Mouse (Mus musculus): ENCODE measurements around the gene Tmem110. TPM values are rescaled to one million over a fixed set of nuclear protein-coding genes. Genes with fewer than 3 reads are reported as not detected.

Gene Tmem110
- polyA plus RNA-seq, 1 experiment = 8.1 TPM

DNA sequence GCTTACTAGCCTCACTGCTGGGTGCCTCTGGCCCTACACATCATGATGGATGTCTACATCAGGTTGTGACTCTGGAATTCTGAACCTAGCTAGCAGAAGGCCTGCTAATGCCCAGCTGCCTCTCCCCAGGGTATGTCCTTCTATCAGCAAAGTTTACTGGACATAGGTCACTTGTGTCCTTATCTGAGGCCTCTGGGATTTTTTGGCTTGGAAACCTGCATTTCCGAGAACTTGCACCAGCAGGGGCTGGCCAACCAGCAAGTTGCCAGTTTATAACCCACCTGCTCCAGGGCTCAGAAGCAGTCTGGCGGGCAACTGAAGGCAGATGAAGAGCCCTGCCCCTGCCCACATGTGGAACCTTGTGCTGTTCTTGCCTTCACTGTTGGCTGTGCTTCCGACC lies 60.8 kb downstream of the Tmem110 start, which contains the start of gene Itih4:
TSS of gene Itih4 (plus strand) at position 273 of the 400 bp plus-strand sequence.
- 91% methylated on average over 3 of the region's 3 CpGs for WGBS
- DNase-seq (ENCODE audit: low read depth, low spot score) = no peak

DNA sequence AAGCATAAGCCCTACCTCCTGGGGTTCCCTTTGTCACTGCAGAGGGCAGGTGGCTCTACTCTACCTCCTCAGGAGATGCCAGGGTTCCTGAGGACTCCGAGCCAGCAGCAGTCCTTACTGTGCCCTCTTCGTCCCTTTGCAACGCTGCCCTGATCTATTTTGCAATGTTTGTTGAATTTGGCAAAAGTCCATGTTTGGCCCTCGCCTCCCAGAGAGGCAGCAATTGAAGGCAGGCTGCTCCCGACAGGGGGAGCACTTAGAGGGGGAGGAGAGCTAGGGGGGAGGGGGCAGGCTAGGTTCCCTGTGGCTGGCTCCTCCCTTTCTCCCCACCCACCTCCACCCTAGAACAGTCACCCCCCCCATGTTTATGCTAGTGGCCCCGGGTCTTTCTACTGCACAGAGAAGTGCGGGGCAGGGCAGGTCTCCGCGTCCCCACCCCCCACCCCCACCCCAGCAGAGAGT lies 62.9 kb downstream of the Tmem110 start:
- under 1% methylated on average over 9 of the region's 9 CpGs for WGBS
- peak; percentile 14 for DNase-seq (ENCODE audit: low read depth, low spot score)

- 73% methylated on average over 3 of the region's 3 CpGs for WGBS
- no peak for DNase-seq (ENCODE audit: low read depth, low spot score)
These were observed 74.6 kb downstream of the Tmem110 start for GRCm38 (mm10) chr14:30899972-30900371.

DNA sequence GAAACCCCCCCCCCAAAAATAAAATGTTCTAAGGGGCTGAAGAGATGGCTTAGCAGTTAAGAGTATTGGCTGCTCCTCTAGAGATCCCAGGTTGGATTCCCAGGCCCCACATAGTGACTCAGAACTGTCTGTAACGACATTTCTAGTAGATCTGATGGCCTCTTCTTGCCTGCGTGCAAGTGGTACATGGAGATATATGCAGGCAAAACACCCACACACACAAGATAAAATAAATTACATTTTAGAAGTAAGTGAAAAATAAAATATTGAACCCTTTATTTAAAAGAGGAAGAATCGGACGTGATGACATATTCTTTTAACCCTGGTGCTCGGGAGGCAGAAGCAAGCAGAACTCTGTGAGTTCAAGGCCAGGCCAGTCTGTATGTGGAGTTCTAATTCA lies 77.2 kb downstream of the Tmem110 start:
- 83% methylated on average over 5 of the region's 5 CpGs for WGBS
- DNase-seq (ENCODE audit: low read depth, low spot score) = no peak

- no peak for DNase-seq (ENCODE audit: low read depth, low spot score)
- 30% methylated on average over 3 of the region's 3 CpGs for WGBS
These were observed 77.6 kb downstream of the Tmem110 start for GRCm38 (mm10) chr14:30903036-30903435.

- WGBS = 73% methylated on average over 8 of the region's 8 CpGs
These were observed 78.9 kb downstream of the Tmem110 start for GRCm38 (mm10) chr14:30904307-30904706.

GRCm38 (mm10) chr14:30906001-30906400 lies 80.6 kb downstream of the Tmem110 start:
- no peak for DNase-seq (ENCODE audit: low read depth, low spot score)
- WGBS = 83% methylated on average over 6 of the region's 6 CpGs

More at GRCm38 (mm10) chr14:30904307-30904706, 78.9 kb downstream of the Tmem110 start:
- DNase-seq (ENCODE audit: low read depth, low spot score) = no peak

- DNase-seq (ENCODE audit: low read depth, low spot score) = no peak
These were observed 82.5 kb downstream of the Tmem110 start for GRCm38 (mm10) chr14:30907814-30908265.

GRCm38 (mm10) chr14:30911141-30911540 lies 85.8 kb downstream of the Tmem110 start:
- no peak for DNase-seq (ENCODE audit: low read depth, low spot score)
- WGBS = 85% methylated on average over 8 of the region's 8 CpGs

More at GRCm38 (mm10) chr14:30907814-30908265, 82.5 kb downstream of the Tmem110 start:
- WGBS = 36% methylated on average over 3 of the region's 3 CpGs

DNA sequence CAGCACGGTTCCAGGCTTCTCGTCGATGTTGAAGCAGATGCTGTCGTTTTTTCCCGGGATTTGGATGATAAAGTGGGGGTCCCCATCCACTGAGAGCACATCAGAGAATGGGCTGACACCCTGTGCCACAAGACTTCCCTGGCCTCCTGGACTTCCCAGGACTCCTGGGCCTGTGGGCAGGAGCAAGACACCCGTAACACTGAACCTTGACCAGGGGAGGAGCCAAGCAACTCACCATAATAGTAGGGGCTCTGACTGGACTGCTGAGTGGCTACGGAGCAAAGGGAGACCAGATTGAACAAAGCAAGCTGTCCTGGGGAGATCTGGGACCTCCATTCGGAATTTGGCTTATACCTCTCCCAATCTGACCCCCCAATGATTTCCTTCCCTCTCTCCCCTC lies 87.3 kb downstream of the Tmem110 start:
- WGBS = 66% methylated on average over 8 of the region's 8 CpGs
- no peak for DNase-seq (ENCODE audit: low read depth, low spot score)

DNA sequence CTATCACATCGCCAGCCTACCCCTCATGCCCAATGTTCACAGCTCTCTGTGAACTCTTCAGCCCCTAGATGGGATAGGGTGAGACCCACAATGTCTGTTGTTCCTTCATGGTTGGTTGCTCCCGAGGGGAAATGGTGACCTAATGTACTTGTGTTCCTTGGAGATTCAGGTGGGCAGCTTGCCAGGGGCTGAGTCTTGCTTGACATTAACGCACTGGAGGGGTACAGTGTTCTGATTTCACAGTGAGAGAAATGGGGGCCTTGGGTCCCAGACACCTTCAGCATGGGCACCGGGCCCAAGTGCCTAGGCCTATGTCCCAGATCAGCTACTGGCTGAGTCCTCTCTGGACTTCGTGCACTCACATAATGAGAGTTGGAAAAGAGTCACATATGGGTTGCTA lies 88.0 kb downstream of the Tmem110 start:
- no peak for DNase-seq (ENCODE audit: low read depth, low spot score)
- 77% methylated on average over 5 of the region's 5 CpGs for WGBS

DNA sequence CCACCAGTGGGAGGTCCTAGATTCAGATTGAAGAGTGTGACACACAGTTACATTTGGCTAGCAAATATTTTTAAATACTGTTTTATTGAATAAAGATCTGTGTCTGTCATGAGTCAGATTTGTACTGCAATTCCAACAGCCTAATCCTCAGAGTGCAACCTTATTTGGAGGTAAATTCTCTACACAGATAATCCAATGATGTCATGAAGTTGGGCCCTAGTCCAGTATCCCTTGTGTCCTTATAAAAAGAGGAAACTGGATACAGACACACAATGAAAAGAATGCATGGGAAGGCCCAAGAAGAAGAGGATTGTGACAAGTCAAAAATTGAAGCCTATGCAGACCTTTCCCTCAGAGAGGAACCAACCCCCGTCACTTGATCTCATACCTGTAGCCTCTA lies 91.1 kb downstream of the Tmem110 start:
- WGBS = 59% methylated on average over 1 of the region's 1 CpGs
- DNase-seq (ENCODE audit: low read depth, low spot score) = no peak

DNA sequence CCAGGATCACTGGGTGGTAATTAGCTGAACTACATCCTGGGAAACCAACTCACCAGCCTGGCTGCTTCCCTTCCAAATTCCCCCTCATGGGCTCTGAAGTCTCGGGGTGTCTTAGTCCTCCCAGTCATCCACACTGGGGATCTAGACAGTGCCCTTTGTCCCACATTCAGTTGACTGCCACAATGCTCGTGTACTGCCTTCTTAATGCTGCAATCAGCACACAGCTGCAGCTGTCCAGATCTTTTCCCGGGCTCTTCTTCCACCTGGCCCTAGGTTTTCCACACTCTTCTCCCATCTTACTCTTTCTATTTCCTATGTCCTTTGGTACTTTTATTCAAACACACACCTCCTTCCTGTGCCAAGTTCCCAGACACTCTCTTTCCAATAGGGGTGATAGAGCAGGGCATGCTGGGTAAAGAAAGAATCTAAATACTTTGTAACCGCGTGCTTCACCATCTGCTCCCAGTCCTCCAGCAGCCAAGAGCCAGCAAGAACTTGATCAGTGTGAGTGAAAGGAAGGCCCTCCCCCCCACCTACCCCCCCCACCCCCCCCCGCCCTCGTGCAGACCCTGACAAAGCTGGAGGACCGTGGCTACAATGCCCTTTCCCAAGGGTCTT lies 96.8 kb downstream of the Tmem110 start:
- 38% methylated on average over 8 of the region's 8 CpGs for WGBS
- DNase-seq (ENCODE audit: low read depth, low spot score) = no peak

GRCm38 (mm10) chr14:30923375-30924105 lies 98.2 kb downstream of the Tmem110 start, which contains the start of gene Itih3:
Gene Itih3, minus strand, starts transcription at chr14:30923760.
- DNase-seq (ENCODE audit: low read depth, low spot score) = no peak
- 51% methylated on average over 6 of the region's 6 CpGs for WGBS

- 90% methylated on average over 3 of the region's 3 CpGs for WGBS
- DNase-seq (ENCODE audit: low read depth, low spot score) = no peak
These were observed 100.1 kb downstream of the Tmem110 start for GRCm38 (mm10) chr14:30925492-30925891.

Other genes starting within 250 kb of the Tmem110 start
- gene Prkcd, start 199.4 kb upstream of the Tmem110 start, polyA plus RNA-seq (2012; rRNA removed) = 130 and 229 TPM in 2 replicates
- gene Rft1, start 171.2 kb upstream of the Tmem110 start, polyA plus RNA-seq (2012; rRNA removed) = 9.1 and 10.7 TPM in 2 replicates
- 1.8 and 1.9 TPM in 2 replicates for gene Sfmbt1, start 110.7 kb upstream of the Tmem110 start, polyA plus RNA-seq (2012; rRNA removed)
- 42.7 and 49.2 TPM in 2 replicates for gene Mustn1, start 53.6 kb downstream of the Tmem110 start, polyA plus RNA-seq (2012; rRNA removed)
- gene Itih4, start 60.9 kb downstream of the Tmem110 start, polyA plus RNA-seq (2012; rRNA removed) = 0.02 and 0.03 TPM in 2 replicates
- gene Itih3, start 98.2 kb downstream of the Tmem110 start, polyA plus RNA-seq (2012; rRNA removed) = 0.42 and 0.73 TPM in 2 replicates
- gene Itih1, start 117.7 kb downstream of the Tmem110 start, polyA plus RNA-seq (2012; rRNA removed) = 0.04 TPM in 1 of 2 replicates, not detected in the other
- 1.5 and 2.9 TPM in 2 replicates for gene Nek4, start 125.8 kb downstream of the Tmem110 start, polyA plus RNA-seq (2012; rRNA removed)
- 9.9 and 10.1 TPM in 2 replicates for gene Glt8d1, start 175.8 kb downstream of the Tmem110 start, polyA plus RNA-seq (2012; rRNA removed)
- gene Spcs1, start 176.1 kb downstream of the Tmem110 start, polyA plus RNA-seq (2012; rRNA removed) = 206 TPM in 2 replicates
- 6.0 and 9.7 TPM in 2 replicates for gene Pbrm1, start 193.5 kb downstream of the Tmem110 start, polyA plus RNA-seq (2012; rRNA removed)
- 20.7 and 21.0 TPM in 2 replicates for gene Gnl3, start 193.6 kb downstream of the Tmem110 start, polyA plus RNA-seq (2012; rRNA removed)

Measured in large intestine, adult 2 months (tissue).